Mouse (Mus musculus): Measurements from ENCODE around the gene Ccdc59. TPM values are rescaled to one million over a fixed set of nuclear protein-coding genes. Genes with fewer than 3 reads are reported as not detected.

The Ccdc59 gene
- polyA plus RNA-seq (2015; fragmentation: Nextera tagmentation; extraction: Ambion mirVana) = 65.3 and 71.1 TPM in 2 replicates

DNA sequence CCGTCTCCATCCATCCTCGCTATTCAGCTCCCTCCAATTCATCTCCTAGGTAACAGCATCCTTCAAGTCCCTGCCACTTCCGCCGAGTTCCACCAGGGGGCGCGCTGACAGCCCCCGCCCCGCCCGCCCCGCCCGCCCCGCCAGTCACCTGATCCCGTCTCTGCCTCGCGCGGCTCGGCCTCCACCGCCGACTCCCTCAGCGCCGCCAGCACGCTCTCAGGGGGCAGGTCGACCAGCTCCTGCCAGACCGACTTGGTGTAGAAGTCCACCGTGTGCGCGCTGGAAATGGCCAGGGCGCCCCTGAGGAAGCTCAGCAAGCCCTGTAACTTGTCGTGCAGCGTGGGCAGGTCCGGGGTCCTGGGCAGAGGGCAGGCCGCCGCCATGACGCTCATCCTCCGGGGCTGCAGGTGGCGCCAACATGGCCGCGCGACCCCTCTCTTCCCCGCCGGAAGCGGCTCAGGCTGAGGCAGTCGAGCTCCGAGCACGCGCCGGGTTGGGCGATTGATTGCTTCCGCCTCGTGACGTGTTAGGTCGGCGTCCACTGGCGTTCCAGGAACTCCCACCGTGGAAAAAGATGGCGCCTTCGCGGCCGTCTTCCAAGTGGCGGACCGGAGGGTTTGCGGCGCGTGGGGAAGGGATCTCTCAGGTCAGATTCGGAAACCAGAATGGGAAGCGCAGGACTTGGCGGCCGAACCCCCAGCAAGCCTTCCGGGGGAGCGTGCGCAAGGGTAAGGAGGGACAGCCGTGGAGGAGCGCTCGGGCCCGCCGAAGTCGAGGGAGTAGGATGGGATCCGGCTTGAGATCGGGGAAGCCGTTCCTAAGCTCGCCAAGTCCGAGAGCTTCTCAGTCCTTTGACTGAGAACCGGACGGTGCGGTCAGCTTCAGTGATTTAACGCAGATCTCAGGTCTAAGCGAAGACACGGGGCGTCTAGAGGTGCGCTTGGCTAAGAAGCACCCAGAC is at the start of gene Ccdc59, which contains the start of gene Mettl25:
Ccdc59 (plus strand) TSS at position 140 of the 961 bp plus-strand sequence.
Mettl25 (minus strand) TSS at position 453 of the 961 bp plus-strand sequence.
- peaks cover 4% of the 10 kb centered on the region for H3K4me1 ChIP-seq
- no peaks in the 10 kb centered on the region for H3K27me3 ChIP-seq
- WGBS = under 1% methylated on average over 88 of the region's 90 CpGs
- peak within 1 kb of the TSS; percentile 84 for H3K9ac ChIP-seq
- ATAC-seq (ENCODE audit: insufficient number of reproducible peaks, insufficient read depth, low FRiP score, low TSS enrichment, low read depth) = peak; percentile 98
- peak within 1 kb of the TSS; percentile 94 for H3K27ac ChIP-seq
- H3K36me3 ChIP-seq = peaks cover 28% of the 10 kb centered on the region
- H3K9me3 ChIP-seq = no peaks in the 10 kb centered on the region
- H3K4me2 ChIP-seq = peak within 1 kb of the TSS; percentile 70
- H3K4me3 ChIP-seq = peak within 1 kb of the TSS; percentile 72

GRCm38 (mm10) chr10:105793776-105794552 is 46.9 kb upstream of the Ccdc59 start:
- Histone ChIP-seq H3K9me3 (no peaks in the 10 kb centered on the region), H3K4me2 (no peak overlapping the region), H3K9ac (no peak overlapping the region), H3K27ac (no peak overlapping the region), H3K4me1 (no peaks in the 10 kb centered on the region), H3K27me3 (no peaks in the 10 kb centered on the region), H3K36me3 (no peaks in the 10 kb centered on the region), H3K4me3 (no peak overlapping the region)
- ATAC-seq (ENCODE audit: insufficient number of reproducible peaks, insufficient read depth, low FRiP score, low TSS enrichment, low read depth) = no peak
- 76% methylated on average over 15 of the region's 15 CpGs for WGBS

- no peak for ATAC-seq (ENCODE audit: insufficient number of reproducible peaks, insufficient read depth, low FRiP score, low TSS enrichment, low read depth)
These were observed 43.5 kb upstream of the Ccdc59 start for GRCm38 (mm10) chr10:105797250-105797924.

DNA sequence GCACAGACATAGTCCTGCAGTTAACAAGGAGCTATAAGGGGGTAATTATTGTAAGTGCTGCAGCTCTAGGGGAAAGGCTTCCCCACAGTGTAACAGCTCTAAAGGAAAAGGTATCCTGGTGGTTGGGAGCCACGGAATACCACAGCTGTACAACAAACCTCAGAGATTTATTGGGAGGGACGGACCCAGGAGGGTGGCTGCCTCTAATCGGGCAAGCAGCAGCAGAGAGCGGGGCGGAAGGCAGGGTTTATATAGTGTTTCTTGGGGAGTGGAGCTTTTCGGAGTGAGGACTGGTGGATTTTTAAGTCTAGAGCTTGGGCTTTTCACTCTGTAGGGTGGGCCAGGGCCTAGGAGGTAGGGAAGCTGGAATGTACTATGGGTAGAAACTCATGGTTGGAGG is 39.7 kb upstream of the Ccdc59 start:
- no peak overlapping the region for H3K4me2 ChIP-seq
- no peaks in the 10 kb centered on the region for H3K27me3 ChIP-seq
- no peak overlapping the region for H3K9ac ChIP-seq
- ATAC-seq (ENCODE audit: insufficient number of reproducible peaks, insufficient read depth, low FRiP score, low TSS enrichment, low read depth) = no peak
- H3K4me1 ChIP-seq = no peaks in the 10 kb centered on the region
- WGBS = 52% methylated on average over 6 of the region's 6 CpGs
- H3K9me3 ChIP-seq = no peaks in the 10 kb centered on the region
- no peak overlapping the region for H3K27ac ChIP-seq
- H3K4me3 ChIP-seq = no peak overlapping the region
- no peaks in the 10 kb centered on the region for H3K36me3 ChIP-seq

More at GRCm38 (mm10) chr10:105797250-105797924, 43.5 kb upstream of the Ccdc59 start:
- WGBS = 76% methylated on average over 8 of the region's 8 CpGs
- Histone ChIP-seq H3K9me3 (no peaks in the 10 kb centered on the region), H3K4me2 (no peak overlapping the region), H3K36me3 (no peaks in the 10 kb centered on the region), H3K4me3 (no peak overlapping the region), H3K4me1 (no peaks in the 10 kb centered on the region), H3K27ac (no peak overlapping the region), H3K9ac (no peak overlapping the region), H3K27me3 (no peaks in the 10 kb centered on the region)

DNA sequence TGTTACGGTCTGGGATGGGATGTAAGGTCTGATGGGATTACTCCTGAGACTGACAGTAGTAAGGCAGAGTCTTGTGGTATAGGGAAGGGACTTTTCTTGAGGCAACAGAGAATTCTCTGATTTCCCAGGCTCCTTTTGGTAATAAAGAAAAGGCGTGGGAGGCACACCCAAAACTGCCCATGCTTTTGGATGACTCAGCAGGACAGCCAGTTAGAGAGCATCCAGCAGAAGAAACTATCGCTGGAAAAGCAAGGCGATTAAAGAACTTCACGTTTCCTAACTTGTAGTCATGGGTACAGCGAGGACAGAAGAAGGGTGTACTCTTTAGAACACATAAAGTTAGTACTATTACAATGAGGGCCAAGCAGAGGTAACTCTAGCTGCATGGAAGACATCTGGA is 38.7 kb upstream of the Ccdc59 start:
- no peak overlapping the region for H3K9ac ChIP-seq
- peaks cover 5% of the 10 kb centered on the region; the same call in 1 of the 2 replicates for H3K4me1 ChIP-seq
- no peak overlapping the region for H3K4me3 ChIP-seq
- peak; percentile 43; the same call in 1 of the 2 replicates for ATAC-seq (ENCODE audit: insufficient number of reproducible peaks, insufficient read depth, low FRiP score, low TSS enrichment, low read depth)
- H3K27ac ChIP-seq = no peak overlapping the region
- H3K27me3 ChIP-seq = no peaks in the 10 kb centered on the region
- 93% methylated on average over 6 of the region's 6 CpGs for WGBS
- no peak overlapping the region for H3K4me2 ChIP-seq
- no peaks in the 10 kb centered on the region for H3K9me3 ChIP-seq
- H3K36me3 ChIP-seq = no peaks in the 10 kb centered on the region

GRCm38 (mm10) chr10:105803461-105803860 is 37.4 kb upstream of the Ccdc59 start:
- H3K27me3 ChIP-seq = no peaks in the 10 kb centered on the region
- H3K9ac ChIP-seq = no peak overlapping the region
- no peak overlapping the region for H3K4me2 ChIP-seq
- H3K4me1 ChIP-seq = peaks cover 7% of the 10 kb centered on the region
- no peak overlapping the region for H3K4me3 ChIP-seq
- H3K27ac ChIP-seq = no peak overlapping the region
- WGBS = 87% methylated on average over 2 of the region's 2 CpGs
- H3K9me3 ChIP-seq = no peaks in the 10 kb centered on the region
- ATAC-seq (ENCODE audit: insufficient number of reproducible peaks, insufficient read depth, low FRiP score, low TSS enrichment, low read depth) = no peak
- no peaks in the 10 kb centered on the region for H3K36me3 ChIP-seq

- H3K36me3 ChIP-seq = no peaks in the 10 kb centered on the region
- no peaks in the 10 kb centered on the region for H3K9me3 ChIP-seq
- WGBS = 64% methylated on average over 7 of the region's 7 CpGs
- no peak for ATAC-seq (ENCODE audit: insufficient number of reproducible peaks, insufficient read depth, low FRiP score, low TSS enrichment, low read depth)
- no peak overlapping the region for H3K27ac ChIP-seq
- H3K9ac ChIP-seq = no peak overlapping the region
- H3K27me3 ChIP-seq = no peaks in the 10 kb centered on the region
- no peak overlapping the region for H3K4me2 ChIP-seq
- no peak overlapping the region for H3K4me3 ChIP-seq
- H3K4me1 ChIP-seq = peaks cover 7% of the 10 kb centered on the region
These were observed 34.4 kb upstream of the Ccdc59 start for GRCm38 (mm10) chr10:105806259-105807010.

DNA sequence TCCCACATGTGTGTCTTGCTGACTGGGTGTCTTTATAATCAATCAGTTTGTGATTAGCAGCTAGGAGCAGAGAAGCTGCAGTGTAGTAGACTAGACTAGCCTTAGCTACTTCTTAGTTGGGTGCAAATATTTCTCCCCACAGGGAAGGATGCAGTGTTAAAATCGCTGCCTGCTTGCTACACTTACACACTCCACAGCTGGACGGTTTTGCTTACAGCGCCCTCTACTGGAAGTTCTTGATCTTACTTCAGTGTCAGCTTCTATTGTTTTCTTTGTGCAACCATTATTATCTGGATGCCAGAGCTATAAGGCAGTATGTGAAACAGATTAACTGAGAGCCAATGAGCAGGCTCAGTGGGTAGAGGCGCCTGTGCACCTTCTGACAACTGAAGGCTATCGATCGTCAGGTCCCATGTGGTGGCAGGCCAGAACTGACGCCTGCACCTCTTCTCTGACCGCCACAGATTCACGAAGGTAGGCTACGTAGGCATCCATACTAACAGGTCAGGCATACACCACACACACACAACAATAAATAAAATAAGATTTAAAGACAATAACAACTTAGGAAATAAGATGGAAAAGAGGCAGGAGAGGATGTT is 6.1 kb upstream of the Ccdc59 start:
- Histone ChIP-seq H3K27ac (no peak overlapping the region), H3K4me2 (no peak overlapping the region), H3K9ac (no peak overlapping the region), H3K36me3 (0 out of 2 replicates have a peak, but pooled peaks cover 5% of the 10 kb centered on the region), H3K4me3 (no peak overlapping the region), H3K9me3 (no peaks in the 10 kb centered on the region), H3K4me1 (no peaks in the 10 kb centered on the region), H3K27me3 (no peaks in the 10 kb centered on the region)
- no peak for ATAC-seq (ENCODE audit: insufficient number of reproducible peaks, insufficient read depth, low FRiP score, low TSS enrichment, low read depth)
- 64% methylated on average over 10 of the region's 10 CpGs for WGBS

- Histone ChIP-seq H3K27ac (no peak overlapping the region), H3K36me3 (peaks cover 39% of the 10 kb centered on the region), H3K27me3 (no peaks in the 10 kb centered on the region), H3K4me2 (peak overlapping the region; percentile 70), H3K4me1 (peaks cover 4% of the 10 kb centered on the region), H3K4me3 (no peak overlapping the region; the same call in 1 of the 2 replicates), H3K9me3 (no peaks in the 10 kb centered on the region), H3K9ac (no peak overlapping the region)
- 78% methylated on average over 7 of the region's 7 CpGs for WGBS
- ATAC-seq (ENCODE audit: insufficient number of reproducible peaks, insufficient read depth, low FRiP score, low TSS enrichment, low read depth) = no peak
These were observed 1.7 kb downstream of the Ccdc59 start for GRCm38 (mm10) chr10:105842574-105842973.

- H3K9me3 ChIP-seq = no peaks in the 10 kb centered on the region
- no peak overlapping the region for H3K4me3 ChIP-seq
- 90% methylated on average over 5 of the region's 5 CpGs for WGBS
- H3K4me1 ChIP-seq = no peaks in the 10 kb centered on the region
- H3K36me3 ChIP-seq = peaks cover 49% of the 10 kb centered on the region
- no peaks in the 10 kb centered on the region for H3K27me3 ChIP-seq
- H3K27ac ChIP-seq = no peak overlapping the region
- H3K9ac ChIP-seq = no peak overlapping the region
- no peak overlapping the region for H3K4me2 ChIP-seq
- no peak for ATAC-seq (ENCODE audit: insufficient number of reproducible peaks, insufficient read depth, low FRiP score, low TSS enrichment, low read depth)
These were observed 9.4 kb downstream of the Ccdc59 start for GRCm38 (mm10) chr10:105850286-105850685.
